In genomic region chr5:120620375-120621077, GRCm38 (mm10) we compare ENCODE assay signal across 10 mouse cellular contexts. TPM values are rescaled to one million over a fixed set of nuclear protein-coding genes. Genes with fewer than 3 reads are reported as not detected.
DNase-seq lines count a peak whose midpoint lies in the region; ATAC-seq and TF ChIP-seq lines count a peak whose summit lies in the region.
"Had no signal": no experiment of that assay in that cellular context is flagged by ENCODE, and none has a peak within 500 bp of the region (broad histone marks: within the 10 kb centered on the region; RNA-seq: fewer than 3 reads in every experiment).

No protein-coding gene starts in this region.

- peak; percentile 96 to 97 for DNase-seq in B cell, adult 2 months
- DNase-seq in embryo, embryonic 10 days (ENCODE audit: low spot score): peak; percentile 82
- DNase-seq in gastrocnemius, postnatal 4 days (ENCODE audit: low spot score in 2 of 2): peak; percentile 59 to 75
- DNase-seq in kidney, postnatal 25 days: peak; percentile 80 to 82
- peak; percentile 89 for DNase-seq in liver, postnatal 0 days
- DNase-seq in testis, postnatal 10 days (ENCODE audit: low spot score): peak; percentile 92

- WGBS in liver, postnatal 0 days (ENCODE audit: insufficient replicate concordance): 68% methylated on average over 18 of the region's 18 CpGs
- WGBS in neural tube, embryonic 13.5 days: 71% methylated on average over 18 of the region's 18 CpGs

- no peak for TF ChIP-seq EP300 in liver, postnatal 0 days (IDR thresholded peaks at IDR 0.05; ENCODE audit: low read depth)

- no peaks in the 10 kb centered on the region for H3K9me3 ChIP-seq in liver, postnatal 0 days (ENCODE audit: low read length)
- H3K9me3 ChIP-seq in neural tube, embryonic 13.5 days: no peaks in the 10 kb centered on the region

- ATAC-seq in activated CD4-positive, CD25-positive, alpha-beta regulatory T cell, adult 4 months: peak; percentile 59
- ATAC-seq in liver, postnatal 0 days: peak; percentile 55
- peak; percentile 20; the same call in 1 of the 2 replicates for ATAC-seq in neural tube, embryonic 13.5 days (ENCODE audit: low read depth)

- no peaks in the 10 kb centered on the region for H3K27me3 ChIP-seq in liver, postnatal 0 days (ENCODE audit: insufficient read depth, low read length)
- H3K27me3 ChIP-seq in neural tube, embryonic 13.5 days: no peaks in the 10 kb centered on the region
- H3K27me3 ChIP-seq: embryonic facial prominence, embryonic 15.5 days had no signal

- no peak overlapping the region for H3K9ac ChIP-seq in liver, postnatal 0 days (replicated peaks)
- no peak overlapping the region for H3K9ac ChIP-seq in neural tube, embryonic 13.5 days
- H3K9ac ChIP-seq: embryonic facial prominence, embryonic 15.5 days had no signal

- no peaks in the 10 kb centered on the region for H3K4me1 ChIP-seq in liver, postnatal 0 days (ENCODE audit: insufficient read depth)
- H3K4me1 ChIP-seq in neural tube, embryonic 13.5 days (replicated peaks): peaks cover 7% of the 10 kb centered on the region; the same call in 1 of the 2 replicates

- no peak overlapping the region for H3K4me2 ChIP-seq in liver, postnatal 0 days (ENCODE audit: low read depth, low read length)
- H3K4me2 ChIP-seq in neural tube, embryonic 13.5 days: no peak overlapping the region
- H3K4me2 ChIP-seq: embryonic facial prominence, embryonic 15.5 days had no signal

- TF ChIP-seq CTCF in liver, postnatal 0 days (IDR thresholded peaks at IDR 0.05; ENCODE audit: low read depth): peak; percentile 100

- H3K36me3 ChIP-seq in liver, postnatal 0 days (replicated peaks; ENCODE audit: insufficient read depth, low read length): peaks cover 83% of the 10 kb centered on the region
- peaks cover 100% of the 10 kb centered on the region for H3K36me3 ChIP-seq in neural tube, embryonic 13.5 days

- 0 out of 2 replicates have a peak overlapping the region, but pooled peaks have one; percentile 77 for H3K27ac ChIP-seq in liver, postnatal 0 days (ENCODE audit: low read depth)
- H3K27ac ChIP-seq in neural tube, embryonic 13.5 days (replicated peaks): no peak overlapping the region
- H3K27ac ChIP-seq: embryonic facial prominence, embryonic 15.5 days had no signal

- H3K4me3 ChIP-seq in liver, postnatal 0 days (ENCODE audit: low read depth, low read length): no peak overlapping the region
- no peak overlapping the region for H3K4me3 ChIP-seq in neural tube, embryonic 13.5 days
- H3K4me3 ChIP-seq: embryonic facial prominence, embryonic 15.5 days had no signal

RNA-seq across cellular contexts. Expression of gene Ddx54, which starts 8.0 kb away (rescaled TPM):
- 10 to 100 TPM; 11.7 to 18.4 TPM for polyA plus RNA-seq in activated CD4-positive, CD25-positive, alpha-beta regulatory T cell, adult 4 months (2017; shearing (Covaris generic))
- total RNA-seq in gastrocnemius, postnatal 4 days (2021): 10 to 100 TPM; 28.5 to 29.5 TPM
- polyA plus RNA-seq in liver, postnatal 0 days (2015; fragmentation: Nextera tagmentation; extraction: Ambion mirVana): 14.0 and 15.1 TPM in 2 replicates
- 44.6 and 45.7 TPM in 2 replicates for polyA plus RNA-seq in neural tube, embryonic 13.5 days (2015; fragmentation: Nextera tagmentation; extraction: Ambion mirVana)

RNA-seq across cellular contexts. Expression of gene Rita1, which starts 8.1 kb away (rescaled TPM):
- 1 to 10 TPM; 1.1 to 2.4 TPM for polyA plus RNA-seq in activated CD4-positive, CD25-positive, alpha-beta regulatory T cell, adult 4 months (2017; shearing (Covaris generic))
- total RNA-seq in gastrocnemius, postnatal 4 days (2021): 1 to 10 TPM; 6.1 to 7.2 TPM
- polyA plus RNA-seq in liver, postnatal 0 days (2015; fragmentation: Nextera tagmentation; extraction: Ambion mirVana): 3.1 and 3.4 TPM in 2 replicates
- 19.9 and 25.1 TPM in 2 replicates for polyA plus RNA-seq in neural tube, embryonic 13.5 days (2015; fragmentation: Nextera tagmentation; extraction: Ambion mirVana)

RNA-seq across cellular contexts. Expression of gene Cfap73, which starts 13.5 kb away (rescaled TPM):
- polyA plus RNA-seq in activated CD4-positive, CD25-positive, alpha-beta regulatory T cell, adult 4 months (2017; shearing (Covaris generic)): not detected
- total RNA-seq in gastrocnemius, postnatal 4 days (2021): not detected
- polyA plus RNA-seq in liver, postnatal 0 days (2015; fragmentation: Nextera tagmentation; extraction: Ambion mirVana): not detected in 2 replicates
- polyA plus RNA-seq in neural tube, embryonic 13.5 days (2015; fragmentation: Nextera tagmentation; extraction: Ambion mirVana): not detected in 2 replicates
- polyA plus RNA-seq: stomach, embryonic 16.5 days had no signal

RNA-seq across cellular contexts. Expression of gene Rasal1, which starts 28.1 kb away (rescaled TPM):
- polyA plus RNA-seq in activated CD4-positive, CD25-positive, alpha-beta regulatory T cell, adult 4 months (2017; shearing (Covaris generic)): 10 to 100 TPM in 1 of 2 experiments, 1 to 10 TPM in 1; 7.6 to 11.4 TPM
- not detected for total RNA-seq in gastrocnemius, postnatal 4 days (2021)
- polyA plus RNA-seq in liver, postnatal 0 days (2015; fragmentation: Nextera tagmentation; extraction: Ambion mirVana): 0.20 and 0.36 TPM in 2 replicates
- polyA plus RNA-seq in neural tube, embryonic 13.5 days (2015; fragmentation: Nextera tagmentation; extraction: Ambion mirVana): 0.31 TPM in 1 of 2 replicates, not detected in the other

RNA-seq across cellular contexts. Expression of gene Iqcd, which starts 31.7 kb away (rescaled TPM):
- under 1 TPM; 0.41 to 0.70 TPM for polyA plus RNA-seq in activated CD4-positive, CD25-positive, alpha-beta regulatory T cell, adult 4 months (2017; shearing (Covaris generic))
- total RNA-seq in gastrocnemius, postnatal 4 days (2021): under 1 TPM; 0.16 to 0.37 TPM
- polyA plus RNA-seq in liver, postnatal 0 days (2015; fragmentation: Nextera tagmentation; extraction: Ambion mirVana): 0.75 and 0.84 TPM in 2 replicates
- 0.94 and 1.0 TPM in 2 replicates for polyA plus RNA-seq in neural tube, embryonic 13.5 days (2015; fragmentation: Nextera tagmentation; extraction: Ambion mirVana)
